Mouse (Mus musculus): ENCODE data around the gene Parva. TPM values are rescaled to one million over a fixed set of nuclear protein-coding genes. Genes with fewer than 3 reads are reported as not detected.

Parva gene
- polyA plus RNA-seq, 1 experiment from 2014 or later = 37.4 TPM

DNA sequence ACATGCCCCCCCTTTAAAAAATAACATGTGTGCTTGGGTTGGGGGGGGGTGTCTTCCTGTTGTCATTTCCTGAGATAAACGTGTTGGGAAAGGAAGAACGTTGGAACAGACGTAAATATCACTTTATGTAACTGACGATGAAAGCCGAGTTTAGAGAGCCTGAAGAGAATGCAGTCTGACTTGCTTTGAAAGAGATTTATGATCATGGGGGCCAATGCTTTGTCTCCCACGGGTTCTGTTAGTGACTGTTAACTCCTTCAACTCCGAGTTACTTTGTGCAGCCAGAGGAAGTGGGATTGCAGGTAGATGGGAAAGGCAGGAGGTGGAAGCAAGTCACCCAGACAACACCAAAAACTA lies 72.8 kb downstream of the Parva start:
- H3K9ac ChIP-seq (ENCODE audit: low read depth, low read length) = no peak overlapping the region
- H3K4me3 ChIP-seq (ENCODE audit: low read depth, low read length) = no peak overlapping the region
- no peak overlapping the region for H3K27ac ChIP-seq (ENCODE audit: low read depth, low read length)
- no peak overlapping the region for H3K4me2 ChIP-seq (replicated peaks; ENCODE audit: low read depth)
- no peak for ATAC-seq
- no peaks in the 10 kb centered on the region for H3K27me3 ChIP-seq (replicated peaks; ENCODE audit: control insufficient read depth, insufficient read depth, low read length)
- WGBS = 6% methylated on average over 7 of the region's 7 CpGs
- peaks cover 8% of the 10 kb centered on the region; the same call in 1 of the 2 replicates for H3K4me1 ChIP-seq (replicated peaks; ENCODE audit: control insufficient read depth, insufficient read depth, low read length)
- H3K9me3 ChIP-seq (ENCODE audit: control insufficient read depth) = no peaks in the 10 kb centered on the region
- no peaks in the 10 kb centered on the region for H3K36me3 ChIP-seq (ENCODE audit: control insufficient read depth, insufficient read depth)
- no peak for TF ChIP-seq CTCF (IDR thresholded peaks at IDR 0.05; ENCODE audit: low read depth)

DNA sequence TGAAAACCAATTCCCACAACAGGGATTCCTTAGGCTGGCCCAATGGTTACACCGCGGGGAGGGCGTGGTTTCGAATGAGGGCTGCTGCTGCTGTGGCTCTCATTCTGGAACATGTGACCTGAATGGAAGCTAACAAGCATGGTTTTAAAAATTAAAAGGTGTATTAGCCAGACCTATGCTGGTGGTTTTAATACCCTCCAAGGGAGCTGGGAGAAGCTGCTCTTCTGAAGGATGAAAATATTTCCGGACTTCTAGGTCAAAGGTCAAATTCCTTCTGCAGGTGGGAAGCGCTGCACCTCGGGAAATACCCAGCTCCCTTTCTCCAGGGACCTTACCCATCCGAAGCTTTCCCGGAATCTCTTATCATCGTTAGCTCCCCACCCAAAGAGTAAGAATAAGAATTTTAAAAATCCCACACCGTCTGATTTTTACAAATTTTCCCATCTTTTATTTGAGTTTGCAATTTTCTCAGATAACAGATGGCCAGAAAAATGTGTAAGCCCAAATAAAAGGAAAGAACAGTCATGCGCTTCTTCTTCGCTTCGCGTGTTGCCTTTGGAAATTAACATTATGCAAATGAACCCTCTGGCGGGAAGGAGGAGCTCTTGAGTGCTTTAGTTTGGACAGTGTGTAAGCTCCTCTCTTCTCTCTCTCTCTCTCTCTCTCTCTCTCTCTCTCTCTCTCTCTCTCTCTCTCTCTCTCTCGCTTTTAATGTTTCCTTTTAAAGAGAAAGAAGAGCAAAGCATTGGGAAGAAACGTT lies 74.9 kb downstream of the Parva start:
- H3K4me1 ChIP-seq (replicated peaks; ENCODE audit: control insufficient read depth, insufficient read depth, low read length) = peaks cover 8% of the 10 kb centered on the region; the same call in 1 of the 2 replicates
- ATAC-seq = no peak
- H3K9me3 ChIP-seq (ENCODE audit: control insufficient read depth) = no peaks in the 10 kb centered on the region
- H3K4me3 ChIP-seq (ENCODE audit: low read depth, low read length) = no peak overlapping the region
- H3K36me3 ChIP-seq (ENCODE audit: control insufficient read depth, insufficient read depth) = no peaks in the 10 kb centered on the region
- H3K27ac ChIP-seq (ENCODE audit: low read depth, low read length) = no peak overlapping the region
- 29% methylated on average over 18 of the region's 18 CpGs for WGBS
- TF ChIP-seq CTCF (IDR thresholded peaks at IDR 0.05; ENCODE audit: low read depth) = 0 out of 2 replicates have a peak, but pooled peaks have one; percentile 3
- H3K4me2 ChIP-seq (replicated peaks; ENCODE audit: low read depth) = peak overlapping the region; percentile 21
- no peaks in the 10 kb centered on the region for H3K27me3 ChIP-seq (replicated peaks; ENCODE audit: control insufficient read depth, insufficient read depth, low read length)
- H3K9ac ChIP-seq (ENCODE audit: low read depth, low read length) = no peak overlapping the region

DNA sequence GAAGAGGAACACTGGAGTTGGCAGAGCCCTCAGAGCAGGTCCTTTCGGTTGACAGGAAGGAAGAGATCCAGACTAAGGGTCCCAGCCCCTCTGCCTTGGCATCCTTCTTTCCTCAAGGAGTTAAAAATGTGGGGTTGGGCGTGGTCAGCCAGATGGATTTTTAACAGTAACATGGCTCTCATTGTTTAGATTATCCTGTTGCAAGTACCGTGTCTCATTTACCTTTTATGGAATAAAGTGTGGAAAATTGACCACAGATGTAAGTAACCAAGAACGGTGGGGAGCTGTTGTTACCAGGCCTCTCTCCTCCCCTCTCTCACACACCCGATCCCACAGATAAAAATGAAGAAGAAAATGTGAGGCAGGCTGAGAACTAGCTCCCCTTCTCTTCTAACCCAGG lies 75.5 kb downstream of the Parva start:
- Histone ChIP-seq H3K27ac (ENCODE audit: low read depth, low read length) (peak overlapping the region; percentile 41; the same call in 1 of the 2 replicates), H3K4me2 (replicated peaks; ENCODE audit: low read depth) (0 out of 2 replicates have a peak overlapping the region, but pooled peaks have one; percentile 21), H3K9me3 (ENCODE audit: control insufficient read depth) (no peaks in the 10 kb centered on the region), H3K4me1 (replicated peaks; ENCODE audit: control insufficient read depth, insufficient read depth, low read length) (peaks cover 8% of the 10 kb centered on the region; the same call in 1 of the 2 replicates), H3K9ac (ENCODE audit: low read depth, low read length) (no peak overlapping the region), H3K36me3 (ENCODE audit: control insufficient read depth, insufficient read depth) (no peaks in the 10 kb centered on the region), H3K27me3 (replicated peaks; ENCODE audit: control insufficient read depth, insufficient read depth, low read length) (no peaks in the 10 kb centered on the region), H3K4me3 (ENCODE audit: low read depth, low read length) (no peak overlapping the region)
- ATAC-seq = no peak
- TF ChIP-seq CTCF (IDR thresholded peaks at IDR 0.05; ENCODE audit: low read depth) = no peak
- 40% methylated on average over 5 of the region's 5 CpGs for WGBS

DNA sequence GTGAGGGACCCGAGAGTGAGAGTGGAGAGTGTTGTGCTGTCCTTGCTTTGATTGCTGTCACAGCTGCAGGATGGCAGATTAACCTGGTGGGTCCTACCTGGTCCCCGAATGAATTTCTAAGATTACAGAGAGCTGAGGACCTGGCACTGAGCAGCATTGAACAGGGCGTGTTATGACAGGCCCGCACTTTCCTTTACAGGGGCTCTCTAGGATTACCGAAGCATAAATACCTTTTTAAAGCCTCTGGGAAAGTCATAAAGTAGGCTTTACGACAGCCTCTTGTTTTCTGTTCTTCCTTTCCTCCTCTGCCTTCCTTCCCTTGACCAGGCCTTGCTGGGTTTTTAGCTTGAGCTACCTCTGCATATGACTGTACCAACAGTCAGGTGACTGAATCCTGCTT lies 76.1 kb downstream of the Parva start:
- 27% methylated on average over 6 of the region's 6 CpGs for WGBS
- H3K4me2 ChIP-seq (replicated peaks; ENCODE audit: low read depth) = no peak overlapping the region
- ATAC-seq = no peak; the same call in 1 of the 2 replicates

DNA sequence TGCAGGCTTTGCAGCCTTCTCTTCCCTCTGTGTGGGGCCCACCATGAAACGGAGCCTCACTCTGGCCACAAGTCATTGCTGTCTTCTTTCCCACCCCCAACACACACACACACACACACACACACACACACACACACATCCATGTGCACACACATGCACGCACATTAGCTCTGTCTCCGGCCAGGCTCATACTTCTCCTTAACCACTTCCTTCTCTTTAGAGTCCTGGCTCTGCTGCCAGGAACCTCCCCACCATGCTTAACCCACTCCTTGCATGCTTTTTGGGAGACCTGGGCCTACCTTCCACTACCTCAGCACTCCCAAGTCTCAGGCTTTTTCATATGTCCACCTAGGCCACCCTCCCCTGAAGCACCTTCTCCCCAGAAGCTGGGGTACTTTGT lies 76.6 kb downstream of the Parva start:
- H3K27ac ChIP-seq (ENCODE audit: low read depth, low read length) = no peak overlapping the region
- 39% methylated on average over 3 of the region's 3 CpGs for WGBS
- H3K4me3 ChIP-seq (ENCODE audit: low read depth, low read length) = no peak overlapping the region
- H3K9me3 ChIP-seq (ENCODE audit: control insufficient read depth) = no peaks in the 10 kb centered on the region
- H3K27me3 ChIP-seq (replicated peaks; ENCODE audit: control insufficient read depth, insufficient read depth, low read length) = no peaks in the 10 kb centered on the region
- ATAC-seq = no peak
- H3K4me2 ChIP-seq (replicated peaks; ENCODE audit: low read depth) = no peak overlapping the region
- H3K36me3 ChIP-seq (ENCODE audit: control insufficient read depth, insufficient read depth) = no peaks in the 10 kb centered on the region
- TF ChIP-seq CTCF (IDR thresholded peaks at IDR 0.05; ENCODE audit: low read depth) = no peak
- no peak overlapping the region for H3K9ac ChIP-seq (ENCODE audit: low read depth, low read length)
- peaks cover 8% of the 10 kb centered on the region; the same call in 1 of the 2 replicates for H3K4me1 ChIP-seq (replicated peaks; ENCODE audit: control insufficient read depth, insufficient read depth, low read length)

More for the DNA sequence above, 76.1 kb downstream of the Parva start:
- no peak for TF ChIP-seq CTCF (IDR thresholded peaks at IDR 0.05; ENCODE audit: low read depth)
- Histone ChIP-seq H3K9me3 (ENCODE audit: control insufficient read depth) (no peaks in the 10 kb centered on the region), H3K36me3 (ENCODE audit: control insufficient read depth, insufficient read depth) (no peaks in the 10 kb centered on the region), H3K9ac (ENCODE audit: low read depth, low read length) (no peak overlapping the region), H3K4me1 (replicated peaks; ENCODE audit: control insufficient read depth, insufficient read depth, low read length) (peaks cover 8% of the 10 kb centered on the region; the same call in 1 of the 2 replicates), H3K27ac (ENCODE audit: low read depth, low read length) (peak overlapping the region; percentile 41), H3K4me3 (ENCODE audit: low read depth, low read length) (no peak overlapping the region), H3K27me3 (replicated peaks; ENCODE audit: control insufficient read depth, insufficient read depth, low read length) (no peaks in the 10 kb centered on the region)

DNA sequence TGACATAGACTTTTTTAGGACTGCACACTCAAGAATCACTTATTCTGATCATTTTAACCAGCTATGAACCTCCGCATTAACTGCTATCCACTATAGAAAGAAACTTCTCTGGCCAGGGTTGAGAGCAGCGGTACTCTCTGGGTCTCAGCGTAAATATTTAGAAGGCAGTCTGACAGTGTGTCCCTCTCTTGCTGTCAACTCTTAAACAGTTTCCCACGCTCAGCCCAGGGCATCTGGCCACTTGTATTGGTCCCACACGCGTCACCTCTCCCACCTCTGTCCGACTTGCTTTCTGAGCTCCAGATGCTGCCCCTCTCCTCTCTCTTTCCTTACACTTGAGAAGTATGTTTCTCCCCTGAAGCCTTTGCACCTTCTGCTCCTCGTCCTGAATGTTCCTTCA lies 81.8 kb downstream of the Parva start:
- TF ChIP-seq CTCF (IDR thresholded peaks at IDR 0.05; ENCODE audit: low read depth) = no peak
- 73% methylated on average over 8 of the region's 8 CpGs for WGBS
- no peak overlapping the region for H3K27ac ChIP-seq (ENCODE audit: low read depth, low read length)

More for the DNA sequence above, 81.8 kb downstream of the Parva start:
- Histone ChIP-seq H3K36me3 (ENCODE audit: control insufficient read depth, insufficient read depth) (no peaks in the 10 kb centered on the region), H3K4me3 (ENCODE audit: low read depth, low read length) (no peak overlapping the region), H3K9me3 (ENCODE audit: control insufficient read depth) (no peaks in the 10 kb centered on the region), H3K27me3 (replicated peaks; ENCODE audit: control insufficient read depth, insufficient read depth, low read length) (no peaks in the 10 kb centered on the region), H3K4me1 (replicated peaks; ENCODE audit: control insufficient read depth, insufficient read depth, low read length) (no peaks in the 10 kb centered on the region), H3K9ac (ENCODE audit: low read depth, low read length) (no peak overlapping the region), H3K4me2 (replicated peaks; ENCODE audit: low read depth) (no peak overlapping the region)
- no peak for ATAC-seq
